Mouse (Mus musculus): ENCODE results near the gene Rhof.

Rhof gene

DNA sequence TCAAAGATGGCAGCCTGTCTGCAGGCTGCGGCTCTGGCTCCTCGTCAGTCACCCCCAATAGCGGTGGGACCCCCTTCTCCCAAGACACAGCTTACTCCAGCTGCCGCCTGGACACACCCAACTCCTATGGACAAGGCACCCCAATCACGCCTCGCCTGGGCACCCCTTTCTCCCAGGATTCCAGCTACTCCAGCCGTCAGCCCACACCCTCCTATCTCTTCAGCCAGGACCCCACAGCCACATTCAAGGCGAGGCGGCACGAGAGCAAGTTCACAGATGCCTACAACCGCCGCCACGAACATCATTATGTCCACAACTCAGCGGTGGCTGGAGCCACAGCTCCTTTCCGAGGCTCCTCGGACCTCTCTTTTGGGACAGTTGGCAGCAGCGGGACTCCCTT, 15.1 kb upstream of the Rhof start:
- DNase-seq: no peak

DNA sequence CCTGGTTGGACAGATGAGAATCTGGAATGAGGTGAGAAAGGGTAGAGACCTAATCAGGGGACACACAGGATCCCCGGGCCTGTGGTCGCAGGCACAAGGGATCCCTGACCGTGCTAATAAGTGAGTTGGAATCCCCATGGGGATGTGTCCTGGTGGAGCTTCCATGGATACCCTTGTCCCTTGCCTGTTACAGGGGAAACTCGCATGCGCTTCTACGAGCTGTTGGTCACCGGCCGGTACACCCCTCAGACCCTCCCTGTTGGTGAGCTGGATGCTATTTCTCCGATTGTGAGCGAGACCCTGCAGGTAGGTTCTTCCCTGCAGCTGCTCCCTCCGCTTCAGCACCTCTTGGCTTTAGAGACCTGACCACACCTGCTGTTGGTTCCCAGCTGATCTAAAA, 13.9 kb upstream of the Rhof start:
- DNase-seq: no peak

DNA sequence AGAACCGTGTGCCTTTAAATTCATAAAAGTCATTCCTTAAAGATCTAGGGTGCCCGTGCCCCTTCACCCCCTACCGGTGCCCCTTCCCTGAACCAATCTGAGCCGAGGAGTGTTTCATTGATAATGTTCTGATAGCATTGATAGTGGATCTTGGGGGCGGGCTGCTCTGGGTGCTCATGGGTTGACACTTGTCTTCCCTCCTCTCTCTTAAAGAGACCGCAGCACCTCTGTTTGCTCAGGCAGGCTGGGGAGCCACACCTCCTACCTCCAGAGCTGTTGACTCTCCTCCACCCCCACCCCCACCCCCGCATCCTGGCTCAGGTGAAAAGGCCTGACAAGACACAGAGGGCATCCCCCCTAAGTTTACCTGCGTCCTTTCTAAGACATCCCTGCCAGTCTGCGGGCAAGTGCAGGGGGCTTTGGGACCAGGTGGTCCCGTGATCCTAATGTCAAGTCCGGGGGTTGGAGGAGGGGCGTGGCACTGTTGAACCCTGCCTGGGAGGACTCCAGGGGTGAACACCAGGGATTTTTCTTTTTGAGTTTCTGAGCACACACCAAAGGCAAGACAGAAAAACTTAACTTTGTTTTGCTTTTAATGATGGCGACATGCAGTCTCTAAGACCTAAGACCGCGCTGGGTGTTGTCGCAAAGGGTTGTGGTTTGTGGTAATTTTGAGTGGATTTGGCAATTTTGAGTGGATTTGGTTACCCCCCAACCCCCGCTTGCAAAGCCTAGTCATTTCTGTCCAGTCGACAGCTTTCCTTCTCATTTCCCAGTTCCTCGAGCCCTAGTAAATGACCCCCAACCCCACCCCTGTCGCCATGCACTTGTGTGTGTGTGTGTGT, 12.5 kb upstream of the Rhof start:
- DNase-seq: peak in 1 of 2 experiments; percentile 30

DNA sequence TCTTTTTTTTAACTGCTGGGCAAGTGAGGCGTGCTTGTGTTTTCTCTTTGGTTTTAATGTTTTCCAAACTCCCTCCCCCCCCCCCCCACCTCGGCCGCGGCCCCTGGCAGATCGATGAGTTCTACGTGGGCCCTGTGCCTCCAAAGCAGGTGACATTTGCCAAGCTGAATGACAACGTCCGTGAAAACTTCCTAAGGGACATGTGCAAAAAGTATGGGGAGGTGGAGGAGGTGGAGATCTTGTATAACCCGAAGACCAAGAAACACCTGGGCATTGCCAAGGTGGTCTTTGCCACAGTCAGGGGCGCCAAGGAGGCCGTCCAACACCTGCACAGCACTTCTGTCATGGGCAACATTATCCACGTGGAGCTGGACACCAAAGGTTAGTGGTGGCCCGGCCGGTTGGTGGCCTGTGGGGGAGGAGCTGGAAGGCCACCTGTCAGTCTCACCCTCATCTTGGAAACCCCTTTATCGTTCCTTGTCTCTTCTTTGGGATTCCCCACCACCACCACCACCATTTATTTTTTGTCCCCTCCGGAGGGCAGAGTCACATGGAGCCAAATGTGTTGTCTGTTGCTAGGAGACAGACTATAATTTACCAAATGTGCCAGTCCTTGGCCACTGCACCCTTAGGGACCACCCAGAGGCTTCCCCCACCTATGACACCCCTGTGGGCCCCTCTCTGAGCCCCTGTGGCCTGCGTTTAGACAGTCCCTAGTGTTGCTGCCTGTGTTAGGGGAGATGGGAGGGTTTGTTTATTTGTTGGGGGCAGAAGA, 11.7 kb upstream of the Rhof start:
- peak in 1 of 2 experiments; percentile 24 for DNase-seq

GRCm38 (mm10) chr5:123143251-123143970, 10.9 kb upstream of the Rhof start:
- peak in 1 of 2 experiments; percentile 62 for DNase-seq

DNA sequence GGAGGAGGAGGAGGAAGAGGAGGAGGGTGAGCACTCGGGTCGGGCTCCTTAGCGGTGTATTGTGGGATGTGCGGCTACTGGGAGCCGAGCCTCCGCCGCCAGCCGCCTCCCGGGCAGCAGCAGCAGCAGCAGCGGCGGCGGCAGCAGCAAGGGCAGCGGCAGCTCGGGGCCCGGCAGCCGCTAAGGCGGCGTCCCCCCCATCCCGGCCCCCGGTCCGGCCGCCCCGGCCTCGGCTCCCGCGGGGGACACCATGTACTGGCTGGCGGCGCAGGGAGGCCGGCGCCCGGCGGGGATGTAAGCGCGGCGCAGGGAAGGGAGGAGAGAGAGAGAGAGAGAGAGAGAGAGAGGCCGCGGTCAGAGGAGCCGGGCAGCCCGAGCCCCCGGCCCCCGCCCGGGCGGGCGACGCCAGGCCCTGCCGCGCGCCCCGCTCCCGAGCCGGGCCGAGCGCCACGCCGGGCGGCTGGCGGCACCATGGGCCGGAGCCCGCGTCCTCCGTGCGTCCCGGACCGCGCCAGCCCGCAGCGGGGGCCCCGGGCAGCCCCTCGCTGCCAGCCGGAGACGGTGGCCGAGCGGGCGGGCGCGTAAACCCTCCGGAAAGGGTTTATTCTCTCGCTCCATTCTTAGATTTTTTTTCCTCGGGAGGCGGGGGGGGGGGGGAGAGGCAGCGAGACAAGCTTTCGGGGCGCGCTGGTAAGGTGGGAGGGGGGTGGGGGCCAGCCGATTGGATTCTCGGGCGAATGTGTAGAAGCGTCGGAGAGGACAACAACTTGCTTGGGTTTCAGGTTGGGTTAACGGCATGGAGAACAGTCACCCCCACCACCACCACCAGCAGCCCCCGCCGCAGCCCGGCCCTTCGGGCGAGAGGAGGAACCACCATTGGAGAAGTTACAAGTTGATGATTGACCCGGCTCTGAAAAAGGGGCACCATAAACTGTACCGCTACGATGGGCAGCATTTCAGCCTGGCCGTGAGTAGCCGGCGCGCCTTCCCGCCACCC, 10.0 kb upstream of the Rhof start, which contains the start of gene Setd1b:
TSS of gene Setd1b (plus strand) at position 33 of the 997 bp plus-strand sequence.
- DNase-seq: peak; percentile 75 to 77

- peak in 1 of 2 experiments; percentile 76 for DNase-seq
These were observed 9.2 kb upstream of the Rhof start for GRCm38 (mm10) chr5:123141555-123142160.

DNA sequence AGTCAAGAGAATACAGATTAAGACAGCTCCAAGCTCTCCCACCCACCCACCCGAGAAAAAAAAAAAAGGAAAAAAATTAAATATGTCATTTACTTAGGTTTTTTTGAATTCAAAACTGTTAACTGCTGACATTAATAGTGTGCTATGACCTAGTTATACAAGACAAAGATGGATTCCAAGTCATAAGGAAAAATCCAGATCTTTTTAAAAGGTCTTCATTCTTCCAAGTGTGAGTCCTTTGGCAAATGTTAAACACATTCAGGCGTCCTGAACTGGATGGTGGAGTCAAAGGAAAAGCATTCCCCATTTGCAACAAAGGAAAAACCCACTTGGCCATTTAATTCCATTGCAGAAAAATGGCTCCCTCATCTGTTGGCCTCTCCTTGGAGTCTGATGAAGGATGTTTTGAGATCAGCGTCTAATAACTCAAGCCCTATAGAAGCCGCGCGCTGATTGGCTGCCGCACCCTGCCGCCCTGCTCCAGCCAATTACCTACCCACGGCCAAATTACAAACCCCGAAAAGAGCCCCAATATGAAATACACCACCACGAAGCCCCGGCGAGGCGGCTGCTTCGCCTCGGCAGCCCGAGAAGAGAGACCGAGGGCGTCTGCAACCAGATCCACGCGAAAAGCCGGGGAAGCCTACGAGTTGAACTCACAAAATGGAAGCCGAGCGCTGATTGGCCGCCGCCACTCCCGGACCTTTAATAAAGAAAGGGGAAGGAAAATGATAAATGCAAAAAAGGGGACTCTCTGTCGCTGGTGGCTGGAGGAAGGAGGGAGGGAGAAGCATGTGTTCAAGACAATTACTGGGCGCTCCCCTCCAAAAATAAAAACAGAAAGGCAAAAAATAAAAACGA, 8.4 kb upstream of the Rhof start:
- DNase-seq: peak; percentile 94 to 95

GRCm38 (mm10) chr5:123139722-123140627, 7.5 kb upstream of the Rhof start:
- DNase-seq: peak in 1 of 2 experiments; percentile 42

DNA sequence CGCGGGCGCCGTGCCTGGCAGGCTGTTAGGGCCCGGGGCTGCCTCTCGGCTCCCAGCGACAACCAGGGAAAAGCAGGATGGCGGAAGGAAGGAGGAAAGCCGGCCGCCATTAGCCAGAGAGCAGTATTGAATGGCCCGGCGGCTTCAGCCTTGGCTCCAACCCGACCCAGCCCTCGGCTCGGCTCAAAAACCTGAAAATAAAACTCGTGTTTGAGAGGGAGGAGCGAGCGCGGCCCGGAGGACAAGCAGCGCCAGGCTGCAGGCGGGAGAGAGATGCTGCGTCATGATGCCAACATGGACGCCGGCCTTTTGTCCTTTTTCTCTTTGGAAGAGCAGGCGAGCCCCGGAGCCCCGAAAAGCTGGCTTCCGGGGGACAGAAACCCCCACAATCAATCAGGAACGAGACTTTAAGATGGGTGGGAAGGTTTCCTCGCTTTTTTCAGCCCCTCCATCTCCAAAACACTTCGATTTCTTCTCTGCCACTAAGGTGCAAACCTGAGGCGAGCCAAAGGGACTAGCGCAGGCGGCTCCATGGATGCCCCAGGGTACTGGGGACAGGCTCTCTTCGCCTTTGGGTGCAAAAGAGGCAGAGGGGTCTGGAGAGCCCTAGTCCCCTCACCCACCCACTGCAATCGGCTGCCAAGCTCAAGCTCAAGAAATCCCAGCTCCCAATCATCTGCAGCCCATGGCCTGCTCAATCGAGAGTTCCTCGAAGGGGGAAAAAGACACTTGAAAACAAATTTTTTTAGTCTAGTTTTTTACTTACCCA, 6.6 kb upstream of the Rhof start:
- DNase-seq: peak; percentile 90 to 91

DNA sequence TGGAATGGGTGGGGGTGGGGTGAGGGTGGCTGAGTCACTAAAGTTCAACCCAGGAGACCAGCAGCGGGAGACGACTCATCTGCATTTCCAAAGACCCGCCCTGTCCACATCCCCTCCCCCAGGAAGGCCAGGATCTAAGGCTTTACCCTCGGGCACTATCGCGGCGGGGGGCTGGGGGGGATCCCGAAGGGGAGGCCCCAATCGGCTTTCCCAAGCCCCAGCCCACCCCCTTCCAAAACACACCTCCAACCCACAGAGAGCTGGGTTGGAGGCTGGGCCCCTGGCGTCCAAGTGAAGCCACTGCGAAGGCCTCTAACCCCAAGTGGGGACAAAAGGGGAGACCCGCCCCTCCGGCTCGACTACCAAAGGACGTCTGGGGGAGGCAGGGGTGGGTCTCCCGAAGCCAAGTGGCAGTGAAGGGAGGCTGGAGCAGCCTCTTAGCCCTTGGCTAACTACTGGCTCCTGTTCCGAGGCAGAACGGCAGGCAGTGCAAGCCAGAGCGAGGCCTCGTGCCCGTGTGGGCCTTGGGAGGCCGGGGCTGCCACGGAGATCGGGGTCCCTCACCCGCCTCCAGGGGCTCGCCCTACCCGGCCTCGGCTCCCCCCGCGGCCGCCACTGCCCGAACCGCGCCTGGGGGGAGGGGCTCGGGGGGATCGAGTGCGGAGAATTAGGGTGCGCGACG, 5.9 kb upstream of the Rhof start:
- DNase-seq: peak; percentile 84 to 87

DNA sequence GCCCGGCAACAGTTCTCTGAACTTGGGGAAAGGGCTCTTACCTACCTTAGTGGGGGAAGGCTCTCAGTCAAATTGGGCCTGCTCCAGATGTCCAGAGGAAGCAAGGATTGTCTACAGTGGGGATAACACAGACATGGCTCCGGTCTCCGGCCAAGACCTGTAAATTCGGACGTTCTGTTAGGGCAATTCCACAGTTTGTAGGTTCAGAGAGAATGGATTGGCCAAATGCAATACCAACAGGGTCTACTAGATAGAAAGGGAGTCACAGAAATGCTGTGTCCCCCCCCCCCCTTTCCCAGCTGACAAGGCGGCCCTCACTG, 5.4 kb upstream of the Rhof start:
- DNase-seq: no peak

GRCm38 (mm10) chr5:123137044-123137909, 4.8 kb upstream of the Rhof start:
- peak; percentile 93 to 95 for DNase-seq

DNA sequence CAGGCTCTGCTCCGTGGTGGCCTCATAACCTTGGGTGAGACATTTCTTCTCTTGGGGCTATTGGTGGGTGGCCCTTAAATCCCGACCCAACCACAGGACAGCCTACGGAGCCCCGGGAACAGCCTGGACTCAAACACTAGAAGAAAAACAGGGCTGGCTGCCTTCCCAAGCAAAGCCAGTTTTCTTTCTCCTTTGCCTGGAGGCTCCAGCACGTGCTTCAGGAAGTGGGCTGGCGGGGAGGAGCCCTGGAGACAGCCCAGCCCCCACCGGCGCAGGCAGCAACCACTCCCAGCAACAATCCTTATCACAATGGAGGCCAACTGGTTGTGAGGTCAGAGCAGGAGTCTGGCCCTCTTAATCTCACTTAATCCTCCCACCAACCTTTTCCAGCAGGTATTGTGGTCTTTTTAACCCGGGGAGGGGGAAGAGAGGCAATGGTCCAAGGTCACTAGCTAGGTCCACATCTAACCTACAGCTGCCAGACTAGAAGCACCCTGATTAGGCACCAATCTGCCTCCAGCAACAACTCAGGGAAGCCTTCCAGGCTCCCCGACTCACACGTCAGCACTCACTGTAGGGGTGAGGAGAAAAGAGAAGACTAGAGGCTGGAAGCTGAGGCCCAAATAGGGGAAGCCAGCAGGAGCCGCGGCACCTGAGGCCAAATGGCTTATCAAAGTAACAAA, 4.0 kb upstream of the Rhof start:
- DNase-seq: peak; percentile 97 to 98

DNA sequence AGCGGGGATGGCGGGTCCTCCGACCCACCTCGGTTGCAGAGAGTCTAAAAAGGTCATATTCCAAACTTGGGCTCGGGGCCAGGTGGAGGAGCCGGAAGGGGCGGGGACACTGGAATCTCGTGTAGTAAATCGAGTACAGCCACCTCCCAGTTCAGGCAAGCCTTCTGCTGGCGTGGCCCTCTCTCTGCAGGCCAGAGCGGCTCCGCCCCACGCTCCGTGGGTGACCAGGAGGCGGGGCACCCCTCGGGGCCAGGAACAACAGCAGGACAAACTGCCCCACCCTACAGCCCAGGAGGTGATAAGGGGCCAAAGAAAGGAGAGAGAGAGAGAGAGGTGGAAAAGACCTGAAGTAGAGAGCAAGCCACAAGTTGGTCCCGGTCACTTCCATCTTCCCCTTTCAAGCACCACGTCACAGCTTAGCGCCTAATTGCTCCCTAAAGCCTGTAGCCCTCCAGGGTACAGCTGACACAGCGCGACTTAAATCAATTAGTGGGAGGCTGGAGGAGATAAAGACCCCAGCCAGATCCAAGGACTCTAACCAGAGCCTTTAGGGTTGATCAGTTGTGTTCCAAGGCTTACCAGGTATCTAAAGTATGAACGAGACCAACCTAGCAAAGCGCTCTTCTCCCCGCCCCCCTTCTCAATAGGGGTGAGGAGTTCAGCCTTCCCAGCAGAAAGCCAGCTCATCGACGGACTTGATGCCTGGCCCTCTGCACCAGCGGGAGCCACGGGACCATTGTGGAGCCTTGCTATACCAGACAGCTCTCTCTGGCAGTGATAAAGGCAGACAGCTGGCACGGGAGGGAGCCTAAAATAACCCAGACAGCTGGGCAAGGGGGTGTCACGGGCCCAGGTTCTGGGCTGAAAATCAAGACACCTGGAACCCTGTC, 3.2 kb upstream of the Rhof start:
- DNase-seq: peak; percentile 96 to 97
